Mouse (Mus musculus) MEL (cell line): ENCODE measurements around the gene Rtn4rl1. TPM values are rescaled to one million over a fixed set of nuclear protein-coding genes. Genes with fewer than 3 reads are reported as not detected.
A peak's percentile ranks its signal among the peaks of the same experiment; 100 is the strongest.
"Not testable (repeated sequence)": the region's sequence is repeated elsewhere in the genome, so short reads cannot be mapped to it uniquely, and the experiment has no call there.

Experiments used
- DNase-seq: peaks from one replicate; pipeline ENCODE4 v3.0.0; 2011; ENCODE audit warnings: low read depth, low spot score
- H3K27ac ChIP-seq: 2 replicates; pipeline ENCODE4 v1.5.1; 2012; ENCODE audit warnings: low read depth, mild to moderate bottlenecking, control low read depth, low read length, moderate library complexity; ENCODE audit not compliant: control insufficient read depth
- H3K27me3 ChIP-seq, 2 experiments: fragments of 150-350 bp in 1 of 2; sonication (generic) in 1 of 2; 2 replicates each; pipeline ENCODE4 v1.6.1; 2012; ENCODE audit warnings: low read length in 2 of 2, mild to moderate bottlenecking in 2 of 2, improper control_type of control experiment in 1 of 2, moderate library complexity in 1 of 2; ENCODE audit not compliant: insufficient read depth in 2 of 2, control insufficient read depth in 1 of 2
- H3K36me3 ChIP-seq, 2 experiments: 2 replicates each; pipeline ENCODE4 v1.6.1; 2012 to 2014; ENCODE audit warnings: low read length in 2 of 2, improper control_type of control experiment in 1 of 2, inconsistent platforms in 1 of 2, mild to moderate bottlenecking in 1 of 2; ENCODE audit not compliant: insufficient read depth in 2 of 2, control insufficient read depth in 1 of 2
- H3K4me1 ChIP-seq, 2 experiments: fragments of 150-350 bp in 1 of 2; sonication (generic) in 1 of 2; 2 replicates each; pipeline ENCODE4 v1.6.1; 2012; ENCODE audit warnings: low read length in 2 of 2, improper control_type of control experiment in 1 of 2, mild to moderate bottlenecking in 1 of 2; ENCODE audit not compliant: insufficient read depth in 2 of 2, control insufficient read depth in 1 of 2
- H3K4me3 ChIP-seq, 2 experiments: fragments of 150-350 bp in 1 of 2; sonication (generic) in 1 of 2; 2 replicates each; pipeline ENCODE4 v1.5.1; 2012; ENCODE audit warnings: low read depth in 2 of 2, low read length in 2 of 2, mild to moderate bottlenecking in 2 of 2, moderate library complexity in 2 of 2, control low read depth in 1 of 2, improper control_type of control experiment in 1 of 2; ENCODE audit not compliant: control insufficient read depth in 1 of 2, insufficient read depth in 1 of 2
- H3K79me2 ChIP-seq: 2 replicates; pipeline ENCODE4 v1.6.1; 2012; ENCODE audit warnings: mild to moderate bottlenecking, low read length, moderate library complexity; ENCODE audit not compliant: control insufficient read depth, poor library complexity, insufficient read depth
- H3K9ac ChIP-seq: 2 replicates; pipeline ENCODE4 v1.6.1; 2012; ENCODE audit warnings: low read depth, mild to moderate bottlenecking, control low read depth, low read length, moderate library complexity; ENCODE audit not compliant: control insufficient read depth, poor library complexity, severe bottlenecking
- H3K9me3 ChIP-seq: fragments of 150-350 bp; sonication (generic); replicated peaks from 2 replicates; pipeline ENCODE4 v1.6.1; 2012; ENCODE audit warnings: mild to moderate bottlenecking, low read length, improper control_type of control experiment, moderate library complexity; ENCODE audit not compliant: insufficient read depth
- CTCF ChIP-seq, 3 experiments: IDR thresholded peaks in 2 of 3; conservative IDR thresholded peaks in 1 of 3; 2 replicates each; pipeline ENCODE4 v1.5.1; 2011 to 2012; ENCODE audit warnings: low read length in 3 of 3, low read depth in 2 of 3, mild to moderate bottlenecking in 2 of 3, improper control_type of control experiment in 1 of 3, inconsistent platforms in 1 of 3, mixed read lengths in 1 of 3, moderate library complexity in 1 of 3; ENCODE audit not compliant: control insufficient read depth in 1 of 3, insufficient read depth in 1 of 3, poor library complexity in 1 of 3, severe bottlenecking in 1 of 3
- ELF1 ChIP-seq: IDR thresholded peaks from 2 replicates; pipeline ENCODE4 v1.6.1; 2014; ENCODE audit warnings: low read depth, mild to moderate bottlenecking, inconsistent platforms, low read length, improper control_type of control experiment, moderate library complexity
- KAT2A ChIP-seq: conservative IDR thresholded peaks from 2 replicates; pipeline ENCODE4 v1.6.1; 2012; ENCODE audit warnings: low read depth, low read length, improper control_type of control experiment, inconsistent platforms
- MEF2A ChIP-seq: IDR thresholded peaks from 2 replicates; pipeline ENCODE4 v1.6.1; 2014; ENCODE audit warnings: low read depth, mild to moderate bottlenecking, inconsistent platforms, low read length, improper control_type of control experiment; ENCODE audit not compliant: poor library complexity, insufficient replicate concordance, severe bottlenecking; ENCODE audit errors: extremely low read depth
- NRF1 ChIP-seq: IDR thresholded peaks from 2 replicates; pipeline ENCODE4 v1.6.1; 2014; ENCODE audit warnings: low read depth, mild to moderate bottlenecking, inconsistent platforms, low read length, improper control_type of control experiment, moderate library complexity; ENCODE audit not compliant: poor library complexity, insufficient read depth, severe bottlenecking
- POLR2AphosphoS2 ChIP-seq: IDR thresholded peaks from 2 replicates; pipeline ENCODE4 v1.6.1; 2011; ENCODE audit warnings: low read length, improper control_type of control experiment
- POLR2AphosphoS5 ChIP-seq: IDR thresholded peaks from 2 replicates; pipeline ENCODE4 v1.6.1; 2012; ENCODE audit warnings: low read depth, borderline replicate concordance, mild to moderate bottlenecking, inconsistent platforms, low read length, moderate library complexity, mixed read lengths
- RAD21 ChIP-seq: IDR thresholded peaks from 2 replicates; pipeline ENCODE4 v1.6.1; 2011; ENCODE audit warnings: mild to moderate bottlenecking, low read depth, low read length, improper control_type of control experiment
- RCOR1 ChIP-seq: IDR thresholded peaks from 2 replicates; pipeline ENCODE4 v1.6.1; 2012; ENCODE audit warnings: low read depth, mild to moderate bottlenecking, inconsistent platforms, low read length, improper control_type of control experiment
- SMC3 ChIP-seq: IDR thresholded peaks from 2 replicates; pipeline ENCODE4 v1.6.1; 2011; ENCODE audit warnings: low read depth, low read length, improper control_type of control experiment
- TBP ChIP-seq: IDR thresholded peaks from 2 replicates; pipeline ENCODE4 v1.8.0; 2011; ENCODE audit warnings: low read depth, low read length, improper control_type of control experiment
- UBTF ChIP-seq: IDR thresholded peaks from 2 replicates; pipeline ENCODE4 v1.6.1; 2012; ENCODE audit warnings: low read depth, mild to moderate bottlenecking, inconsistent platforms, low read length, improper control_type of control experiment, moderate library complexity, borderline replicate concordance; ENCODE audit not compliant: insufficient read depth
- ZC3H11A ChIP-seq: IDR thresholded peaks from 2 replicates; pipeline ENCODE4 v1.6.1; 2012; ENCODE audit warnings: low read depth, mild to moderate bottlenecking, inconsistent platforms, low read length, improper control_type of control experiment
- ZMIZ1 ChIP-seq: IDR thresholded peaks from 2 replicates; pipeline ENCODE4 v1.6.1; 2012; ENCODE audit warnings: low read depth, mild to moderate bottlenecking, inconsistent platforms, low read length, improper control_type of control experiment, moderate library complexity
- ZNF384 ChIP-seq: IDR thresholded peaks from 2 replicates; pipeline ENCODE4 v1.6.1; 2012; ENCODE audit warnings: low read depth, mild to moderate bottlenecking, inconsistent platforms, low read length, improper control_type of control experiment
- polyA plus RNA-seq, 2 experiments: library from polyadenylated mRNA; stranded (reverse) in 1 of 2; unstranded in 1 of 2; fragments of >175 nt in 1 of 2; fragments of >200 nt in 1 of 2; gene quantifications; 2 replicates each; pipeline versions ENCODE4 v1.2.1 to v1.2.4; 2012; ENCODE audit warnings: low replicate concordance in 2 of 2, low read depth in 1 of 2; ENCODE audit not compliant: insufficient read length in 2 of 2, insufficient read depth in 1 of 2, missing spikeins in 1 of 2
- total RNA-seq: library from RNA; depleted of rRNA; stranded (reverse); fragments of 300-350 nt; gene quantifications from 2 replicates; pipeline ENCODE4 v1.2.3, GENCODE M21; 2012

Rtn4rl1 gene
- total and polyA plus RNA-seq, 3 experiments: 0.35 to 2.6 TPM; not detected in 1

DNA sequence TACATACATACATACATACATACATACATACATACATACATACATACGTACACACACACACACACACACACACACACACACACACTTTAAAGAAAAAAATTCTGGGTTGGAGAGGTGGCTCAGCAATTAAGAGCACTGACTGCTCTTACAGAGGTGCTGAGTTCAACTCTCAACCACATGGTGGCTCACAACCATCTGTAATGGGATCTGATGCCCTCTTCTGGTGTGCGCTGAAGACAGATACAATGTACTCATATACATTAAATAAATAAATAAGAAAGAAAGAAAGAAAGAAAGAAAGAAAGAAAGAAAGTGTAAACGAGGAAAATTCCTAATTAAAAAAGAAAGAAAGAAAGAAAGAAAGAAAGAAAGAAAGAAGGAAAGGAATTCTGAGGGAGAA is 90.2 kb downstream of the Rtn4rl1 start:
- not testable (repeated sequence) for H3K4me3 ChIP-seq, H3K9ac ChIP-seq
- TF ChIP-seq CTCF (IDR thresholded peaks at IDR 0.05 in 2 of 3, conservative IDR thresholded peaks at IDR 0.05 in 1 of 3; ENCODE audit: control insufficient read depth in 1 of 3, insufficient read depth in 1 of 3, low read depth in 2 of 3, low read length in 3 of 3, poor library complexity in 1 of 3, severe bottlenecking in 1 of 3) (peak in 1 of 3 experiments; percentile 54; a peak in 2 of 6 replicates), SMC3 (peak; percentile 36), RAD21 (peak; percentile 12; the same call in 1 of the 2 replicates), ZC3H11A (peak; percentile 20; the same call in 1 of the 2 replicates)
- TF ChIP-seq, all 39 proteins: peak for 4; not testable (repeated sequence) for 35
- not testable (repeated sequence) for DNase-seq, H3K9me3 ChIP-seq, H3K79me2 ChIP-seq, H3K36me3 ChIP-seq, H3K27ac ChIP-seq, H3K27me3 ChIP-seq
- peaks cover 0 to 16% of the 10 kb centered on the region in 2 experiments for H3K4me1 ChIP-seq

DNA sequence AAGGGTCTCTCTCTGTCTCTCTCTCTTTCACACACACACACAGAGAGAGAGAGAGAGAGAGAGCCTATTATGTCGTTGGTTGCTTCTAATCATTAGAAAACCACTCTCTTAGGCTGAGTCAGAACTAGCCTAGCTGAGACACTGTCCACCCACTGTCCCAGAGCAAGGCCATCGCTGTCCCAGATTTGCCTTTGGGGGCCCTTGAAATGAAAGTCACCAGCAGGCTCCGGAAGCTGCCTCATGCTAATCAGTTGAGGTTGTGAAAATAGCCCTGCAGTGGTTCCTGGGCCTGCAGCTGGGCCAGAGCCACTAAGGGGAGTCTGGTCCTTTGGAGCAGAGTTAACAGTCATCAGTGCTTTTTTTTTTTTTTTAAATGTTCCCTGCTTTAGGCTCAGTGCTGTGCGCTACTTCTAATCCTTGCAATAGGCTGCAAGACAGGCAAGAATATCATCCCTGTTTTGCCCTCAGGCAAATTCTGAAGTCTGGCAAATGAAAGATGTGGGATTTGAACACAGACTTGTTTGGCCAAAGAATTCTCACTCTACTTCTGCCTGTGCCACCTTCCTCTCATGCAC is 92.4 kb downstream of the Rtn4rl1 start:
- Histone ChIP-seq H3K4me1 (peaks cover 0 to 8% of the 10 kb centered on the region in 2 experiments; a peak in 3 of 4 replicates), H3K27ac (no peak overlapping the region), H3K4me3 (no peak overlapping the region), H3K9me3 (no peaks in the 10 kb centered on the region), H3K27me3 (peaks cover 0 to 3% of the 10 kb centered on the region in 2 experiments; a peak in 2 of 4 replicates), H3K79me2 (no peaks in the 10 kb centered on the region), H3K36me3 (peaks cover 0 to 2% of the 10 kb centered on the region in 2 experiments; a peak in 1 of 4 replicates), H3K9ac (no peak overlapping the region)
- no peak for DNase-seq
- TF ChIP-seq RAD21: no peak
- TF ChIP-seq KAT2A: no peak
- no peak for TF ChIP-seq POLR2AphosphoS2
- TF ChIP-seq NRF1: no peak
- TF ChIP-seq POLR2AphosphoS5: no peak
- no peak for TF ChIP-seq ZMIZ1
- no peak for TF ChIP-seq ZNF384
- TF ChIP-seq UBTF: no peak
- TF ChIP-seq TBP: no peak
- TF ChIP-seq RCOR1: no peak
- no peak for TF ChIP-seq MEF2A
- no peak for TF ChIP-seq ELF1
